Mouse (Mus musculus) Muller cell, postnatal 12 days (primary cell): ENCODE results near the gene Amacr.

Experiments used
- DNase-seq: peaks from one replicate; pipeline ENCODE4 v3.0.0-alpha.2; 2015; ENCODE audit errors: inconsistent ontology term

Gene Amacr

GRCm38 (mm10) chr15:10981377-10982063, at the start of gene Amacr:
Gene Amacr, plus strand, starts transcription at chr15:10981756.
- DNase-seq = peak; percentile 93

- no peak for DNase-seq
These were observed 47.6 kb upstream of the Amacr start for GRCm38 (mm10) chr15:10933930-10934329.

GRCm38 (mm10) chr15:10940148-10941108, 41.1 kb upstream of the Amacr start:
- DNase-seq = no peak

GRCm38 (mm10) chr15:10941901-10942300, 39.7 kb upstream of the Amacr start:
- peak; percentile 22 for DNase-seq

- no peak for DNase-seq
These were observed 33.7 kb upstream of the Amacr start for GRCm38 (mm10) chr15:10947852-10948251.

- peak; percentile 79 for DNase-seq
These were observed 29.4 kb upstream of the Amacr start, which contains the start of gene C1qtnf3 for GRCm38 (mm10) chr15:10951951-10952759. Gene C1qtnf3, plus strand, starts transcription at chr15:10952332.

- DNase-seq = no peak
These were observed 28.7 kb upstream of the Amacr start for GRCm38 (mm10) chr15:10952760-10953305.

GRCm38 (mm10) chr15:10953465-10953864, 28.1 kb upstream of the Amacr start:
- no peak for DNase-seq

- DNase-seq = no peak
These were observed 27.1 kb upstream of the Amacr start for GRCm38 (mm10) chr15:10954381-10955016.

GRCm38 (mm10) chr15:10955156-10955555, 26.4 kb upstream of the Amacr start:
- DNase-seq = no peak

- DNase-seq = no peak
These were observed 24.9 kb upstream of the Amacr start for GRCm38 (mm10) chr15:10956706-10957105.

- no peak for DNase-seq
These were observed 22.1 kb upstream of the Amacr start for GRCm38 (mm10) chr15:10959277-10960026.

GRCm38 (mm10) chr15:10960267-10960666, 21.3 kb upstream of the Amacr start:
- no peak for DNase-seq

GRCm38 (mm10) chr15:10962601-10963000, 19.0 kb upstream of the Amacr start:
- no peak for DNase-seq

GRCm38 (mm10) chr15:10969439-10969838, 12.1 kb upstream of the Amacr start:
- DNase-seq = no peak

- no peak for DNase-seq
These were observed 10.8 kb upstream of the Amacr start for GRCm38 (mm10) chr15:10970777-10971176.

- DNase-seq = no peak
These were observed 4.4 kb upstream of the Amacr start for GRCm38 (mm10) chr15:10977151-10977550.

- DNase-seq = no peak
These were observed 844 bp upstream of the Amacr start for GRCm38 (mm10) chr15:10980712-10981111.

- no peak for DNase-seq
These were observed 494 bp downstream of the Amacr start for GRCm38 (mm10) chr15:10982064-10982435.

GRCm38 (mm10) chr15:10985756-10986155, 4.2 kb downstream of the Amacr start:
- DNase-seq = no peak
